In genomic region chr7:64792031-64792430, GRCm38 (mm10) we compare ENCODE assay signal across 12 mouse cellular contexts.
DNase-seq lines count a peak whose midpoint lies in the region; ATAC-seq and TF ChIP-seq lines count a peak whose summit lies in the region.
"Had no signal": no experiment of that assay in that cellular context is flagged by ENCODE, and none has a peak within 500 bp of the region (broad histone marks: within the 10 kb centered on the region; RNA-seq: fewer than 3 reads in every experiment).

No protein-coding gene starts in this region.

- WGBS in lung, embryonic 14.5 days, result 41% methylated on average over 8 of the region's 8 CpGs

- no peaks in the 10 kb centered on the region for H3K4me1 ChIP-seq in lung, embryonic 14.5 days (ENCODE audit: insufficient read depth)
- H3K4me1 ChIP-seq: limb, embryonic 12.5 days had no signal

- H3K27me3 ChIP-seq in lung, embryonic 14.5 days (ENCODE audit: insufficient read depth, low read length), result no peaks in the 10 kb centered on the region
- H3K27me3 ChIP-seq: limb, embryonic 12.5 days had no signal

- H3K9me3 ChIP-seq in lung, embryonic 14.5 days (ENCODE audit: low read depth, low read length), result no peaks in the 10 kb centered on the region
- H3K9me3 ChIP-seq: limb, embryonic 12.5 days had no signal

- no peak for TF ChIP-seq CTCF in lung, embryonic 14.5 days (IDR thresholded peaks at IDR 0.05; ENCODE audit: low read depth)

- no peak overlapping the region for H3K4me3 ChIP-seq in lung, embryonic 14.5 days (ENCODE audit: low read depth, low read length)
- H3K4me3 ChIP-seq: erythroblast, embryonic 14.5 days; limb, embryonic 12.5 days had no signal

- H3K4me2 ChIP-seq in lung, embryonic 14.5 days, result no peak overlapping the region
- H3K4me2 ChIP-seq: limb, embryonic 12.5 days had no signal

- no peak overlapping the region for H3K27ac ChIP-seq in lung, embryonic 14.5 days (ENCODE audit: low read depth)
- H3K27ac ChIP-seq: limb, embryonic 12.5 days had no signal

- ATAC-seq in cerebellum, adult (ENCODE audit: insufficient number of reproducible peaks, low FRiP score, low TSS enrichment), result no peak
- ATAC-seq in lung, embryonic 14.5 days (ENCODE audit: insufficient read depth), result no peak
- ATAC-seq in CD4-positive, CD25-positive, alpha-beta regulatory T cell, adult 4 months, result no peak
- ATAC-seq: intestine, postnatal 0 days had no signal

- no peaks in the 10 kb centered on the region for H3K36me3 ChIP-seq in lung, embryonic 14.5 days (ENCODE audit: insufficient read depth)
- H3K36me3 ChIP-seq: limb, embryonic 12.5 days had no signal

- peak; percentile 17 for DNase-seq in cerebellum, adult 11 months
- peak; percentile 8 for DNase-seq in lung, embryonic 14.5 days
- no peak for DNase-seq in lung, postnatal 25 days (ENCODE audit: low spot score)
- DNase-seq in cerebellum, adult 9-11 months, result peak; percentile 31
- peak; percentile 24 for DNase-seq in kidney, postnatal 14 days
- no peak for DNase-seq in yolk sac, embryonic 10.5 days (ENCODE audit: low spot score)
- DNase-seq: midbrain, embryonic 14.5 days had no signal

- H3K9ac ChIP-seq in lung, embryonic 14.5 days, result no peak overlapping the region
- H3K9ac ChIP-seq: limb, embryonic 12.5 days had no signal

Comparison
In these comparisons a context has a peak if more than half of its experiments do, and no peak if none do; other contexts are left out.
1. DNase-seq: peak in cerebellum, adult 11 months (single experiment), lung, embryonic 14.5 days (single experiment), cerebellum, adult 9-11 months (single experiment) and kidney, postnatal 14 days (single experiment); none in lung, postnatal 25 days (single experiment) and yolk sac, embryonic 10.5 days (single experiment).